Mouse (Mus musculus) heart, postnatal 0 days (tissue): ENCODE results near the gene Zmat3. TPM values are rescaled to one million over a fixed set of nuclear protein-coding genes. Genes with fewer than 3 reads are reported as not detected.

Experiments
- ATAC-seq: fragments of 200-750 bp; cut with Nextera tagmentation; 2 replicates; pipeline ENCODE4 v1.8.0; 2017; ENCODE audit warnings: low read depth, moderate number of reproducible peaks, moderate library complexity; ENCODE audit not compliant: insufficient read depth
- DNase-seq: peaks from one replicate; pipeline ENCODE4 v3.0.0-alpha.2; 2016; ENCODE audit warnings: low spot score
- H3K27ac ChIP-seq: fragments of 300-500 bp; sonication (generic); 2 replicates; pipeline ENCODE4 v1.5.1; 2014; ENCODE audit warnings: low read depth, mild to moderate bottlenecking
- H3K27me3 ChIP-seq: fragments of 300-500 bp; sonication (generic); 2 replicates; pipeline ENCODE4 v1.6.1; 2014; ENCODE audit warnings: low read length, mixed read lengths; ENCODE audit not compliant: control insufficient read depth, insufficient read depth
- H3K36me3 ChIP-seq: fragments of 300-500 bp; sonication (generic); replicated peaks from 2 replicates; pipeline ENCODE4 v1.6.1; 2014; ENCODE audit warnings: low read length, mixed read lengths; ENCODE audit not compliant: control insufficient read depth, insufficient read depth
- H3K4me1 ChIP-seq: fragments of 300-500 bp; sonication (generic); 2 replicates; pipeline ENCODE4 v1.6.1; 2014; ENCODE audit warnings: antibody characterized with exemption; ENCODE audit not compliant: control insufficient read depth, insufficient read depth
- H3K4me2 ChIP-seq: fragments of 300-500 bp; sonication (generic); 2 replicates; pipeline ENCODE4 v1.6.1; 2014; ENCODE audit warnings: low read depth, mild to moderate bottlenecking, low read length, moderate library complexity
- H3K4me3 ChIP-seq: fragments of 300-500 bp; sonication (generic); 2 replicates; pipeline ENCODE4 v1.5.1; 2014; ENCODE audit warnings: low read depth, low read length
- H3K9ac ChIP-seq: fragments of 300-500 bp; sonication (generic); replicated peaks from 2 replicates; pipeline ENCODE4 v1.6.1; 2014; ENCODE audit warnings: low read depth, low read length, mixed read lengths
- H3K9me3 ChIP-seq: fragments of 300-500 bp; sonication (generic); replicated peaks from 2 replicates; pipeline ENCODE4 v1.6.1; 2016; ENCODE audit warnings: low read length; ENCODE audit not compliant: control insufficient read depth
- CTCF ChIP-seq: IDR thresholded peaks from 2 replicates; pipeline ENCODE4 v1.5.1; 2016; ENCODE audit warnings: antibody characterized with exemption, control low read depth, low read depth
- EP300 ChIP-seq: IDR thresholded peaks from 2 replicates; pipeline ENCODE4 v1.6.1; 2016; ENCODE audit warnings: antibody characterized with exemption, low read depth
- WGBS: fragments of 180-500 bp; shearing (Covaris S2); extraction: QIAGEN DNeasy Blood & Tissue Kit; methylation state at CpG from one replicate; pipeline ENCODE4 v1.1.7; 2014; 5-methylcytosine and 5-hydroxymethylcytosine counted together
- polyA plus RNA-seq: library from polyadenylated mRNA; unstranded; fragments of >200 nt; fragmentation: Nextera tagmentation; extraction: Ambion mirVana; gene quantifications from 2 replicates; pipeline ENCODE4 v1.2.1, GENCODE M21; 2015
- total RNA-seq: library from RNA; depleted of rRNA; stranded (reverse); fragments of >200 nt; gene quantifications from 2 replicates; pipeline ENCODE4 v1.2.3, GENCODE M21; 2014; ENCODE audit warnings: low replicate concordance

Zmat3 gene
- total and polyA plus RNA-seq, 2 experiments from 2014 or later = 1.9 to 3.6 TPM

DNA sequence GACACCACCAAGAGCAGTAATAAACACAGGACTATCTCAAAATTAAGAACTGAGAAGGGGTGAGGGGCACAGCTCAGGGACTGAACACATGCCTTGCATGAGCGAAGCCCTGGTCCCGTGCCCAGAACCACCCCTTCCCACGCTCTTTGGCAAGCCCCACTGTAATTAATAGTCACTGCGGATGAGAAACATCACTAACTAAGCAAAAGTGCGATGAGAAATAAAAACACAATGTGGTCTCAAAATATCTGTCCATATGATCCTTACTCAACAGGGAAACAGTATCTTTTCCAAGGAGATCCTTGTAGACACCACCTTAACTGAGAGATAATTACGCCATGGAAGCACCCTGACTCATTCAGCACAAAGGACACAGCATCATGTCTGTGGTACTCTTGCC lies 17.9 kb downstream of the Zmat3 start:
- Histone ChIP-seq H3K4me3 (no peak overlapping the region), H3K27me3 (no peaks in the 10 kb centered on the region), H3K4me1 (no peaks in the 10 kb centered on the region), H3K36me3 (peaks cover 14% of the 10 kb centered on the region), H3K9me3 (no peaks in the 10 kb centered on the region), H3K9ac (no peak overlapping the region), H3K27ac (no peak overlapping the region), H3K4me2 (no peak overlapping the region)
- TF ChIP-seq CTCF = no peak
- no peak for TF ChIP-seq EP300
- ATAC-seq (no peak), DNase-seq (no peak)
- 83% methylated on average over 6 of the region's 6 CpGs for WGBS

DNA sequence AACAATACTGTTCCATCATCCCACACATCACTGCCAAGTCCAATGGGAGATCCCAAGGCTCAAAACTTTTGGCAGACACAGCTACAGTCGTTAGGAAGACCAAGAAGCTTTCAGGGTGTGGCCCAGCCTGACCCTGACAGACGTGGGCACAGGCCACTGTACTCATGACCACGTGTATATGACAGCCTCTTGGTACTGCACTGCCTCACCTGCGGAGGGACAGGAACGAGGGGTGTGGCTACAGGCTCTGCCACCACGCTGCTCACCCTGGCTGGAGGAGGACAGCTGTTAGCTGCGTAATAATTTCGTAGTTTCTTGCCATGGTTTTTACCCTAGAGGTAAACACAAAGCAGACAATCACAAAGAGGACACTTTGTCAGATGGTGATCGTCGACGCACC lies 20.6 kb downstream of the Zmat3 start:
- ATAC-seq (no peak), DNase-seq (no peak)
- H3K4me2 ChIP-seq = no peak overlapping the region
- no peak overlapping the region for H3K4me3 ChIP-seq
- H3K4me1 ChIP-seq = no peaks in the 10 kb centered on the region
- no peak overlapping the region for H3K27ac ChIP-seq
- TF ChIP-seq EP300 (no peak), CTCF (no peak)
- H3K36me3 ChIP-seq = peaks cover 25% of the 10 kb centered on the region; the same call in 1 of the 2 replicates
- H3K27me3 ChIP-seq = no peaks in the 10 kb centered on the region
- no peak overlapping the region for H3K9ac ChIP-seq
- no peaks in the 10 kb centered on the region for H3K9me3 ChIP-seq
- 80% methylated on average over 11 of the region's 11 CpGs for WGBS

DNA sequence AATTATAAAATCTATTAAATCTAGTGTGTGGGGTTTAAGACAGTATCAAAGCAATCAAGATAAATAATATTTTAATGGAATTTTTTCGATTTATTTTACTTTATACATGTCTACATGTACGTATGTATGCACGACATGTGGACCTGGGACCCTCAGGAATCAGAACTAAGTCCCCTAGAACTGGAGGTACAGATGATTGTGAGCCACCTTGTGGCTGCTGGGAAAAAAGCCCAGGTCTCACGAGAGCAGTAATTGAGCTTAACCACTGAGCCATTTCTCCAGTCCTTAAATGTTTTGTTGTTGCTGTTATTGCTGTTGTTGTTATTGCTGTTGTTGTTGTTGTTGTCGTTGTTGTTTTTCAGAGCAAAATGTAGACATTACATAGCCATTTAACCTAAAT lies 21.0 kb downstream of the Zmat3 start:
- Histone ChIP-seq H3K4me3 (no peak overlapping the region), H3K9ac (no peak overlapping the region), H3K27ac (no peak overlapping the region), H3K36me3 (peaks cover 25% of the 10 kb centered on the region; the same call in 1 of the 2 replicates), H3K9me3 (no peaks in the 10 kb centered on the region), H3K4me2 (no peak overlapping the region), H3K4me1 (no peaks in the 10 kb centered on the region), H3K27me3 (no peaks in the 10 kb centered on the region)
- ATAC-seq (no peak), DNase-seq (no peak)
- WGBS = 73% methylated on average over 5 of the region's 5 CpGs
- peak; percentile 28 for TF ChIP-seq CTCF
- TF ChIP-seq EP300 = no peak

DNA sequence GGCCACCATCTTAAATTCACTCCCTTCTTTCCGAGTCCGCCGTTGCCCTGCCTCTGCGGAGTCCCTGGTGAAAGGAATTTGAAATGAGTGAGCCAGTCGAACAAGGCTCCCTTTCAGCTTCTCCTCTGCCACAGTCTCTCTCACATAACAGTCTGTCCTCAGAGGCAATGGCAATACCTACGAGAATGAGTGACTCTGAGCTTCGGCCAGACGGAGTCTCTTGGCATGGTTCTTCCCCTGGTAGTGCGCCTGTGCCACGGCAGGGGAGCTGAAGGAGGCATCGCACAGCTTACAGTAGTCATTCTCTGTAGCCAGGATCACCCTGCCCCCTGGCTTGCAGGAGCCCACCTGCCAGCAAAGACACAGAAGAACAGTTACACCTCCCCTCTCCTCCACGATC lies 22.4 kb downstream of the Zmat3 start:
- no peak overlapping the region for H3K9ac ChIP-seq
- H3K36me3 ChIP-seq = peaks cover 25% of the 10 kb centered on the region; the same call in 1 of the 2 replicates
- 91% methylated on average over 12 of the region's 12 CpGs for WGBS
- H3K27me3 ChIP-seq = no peaks in the 10 kb centered on the region
- no peaks in the 10 kb centered on the region for H3K4me1 ChIP-seq
- H3K27ac ChIP-seq = no peak overlapping the region
- no peak overlapping the region for H3K4me2 ChIP-seq
- no peak overlapping the region for H3K4me3 ChIP-seq
- TF ChIP-seq CTCF (no peak), EP300 (no peak)
- no peak for DNase-seq
- no peaks in the 10 kb centered on the region for H3K9me3 ChIP-seq
- no peak for ATAC-seq

DNA sequence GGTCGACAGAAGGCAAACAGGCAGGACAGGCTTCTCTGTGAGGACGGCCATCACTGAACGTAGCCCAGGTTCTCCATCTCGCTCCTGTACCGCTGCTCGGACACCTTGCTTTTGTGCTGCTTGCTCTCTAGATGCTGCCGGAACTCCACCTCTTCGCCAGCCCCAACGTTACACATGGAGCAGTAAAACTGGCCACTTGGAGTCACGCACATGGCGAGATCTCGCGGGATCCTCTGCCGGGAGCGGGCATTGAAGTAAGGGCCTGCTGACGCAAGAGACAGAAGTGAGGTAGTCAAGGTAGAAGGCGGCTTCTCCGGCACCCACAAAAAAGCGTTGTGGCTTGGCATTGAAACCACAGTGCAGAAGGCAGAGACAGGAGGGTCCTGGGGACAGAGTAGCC lies 24.4 kb downstream of the Zmat3 start:
- Histone ChIP-seq H3K27me3 (no peaks in the 10 kb centered on the region), H3K4me2 (no peak overlapping the region), H3K9me3 (no peaks in the 10 kb centered on the region), H3K4me1 (peaks cover 7% of the 10 kb centered on the region; the same call in 1 of the 2 replicates), H3K36me3 (peaks cover 25% of the 10 kb centered on the region; the same call in 1 of the 2 replicates), H3K27ac (no peak overlapping the region), H3K9ac (no peak overlapping the region), H3K4me3 (no peak overlapping the region)
- ATAC-seq (no peak), DNase-seq (no peak)
- WGBS = 94% methylated on average over 19 of the region's 19 CpGs
- TF ChIP-seq EP300 (no peak), CTCF (no peak)

DNA sequence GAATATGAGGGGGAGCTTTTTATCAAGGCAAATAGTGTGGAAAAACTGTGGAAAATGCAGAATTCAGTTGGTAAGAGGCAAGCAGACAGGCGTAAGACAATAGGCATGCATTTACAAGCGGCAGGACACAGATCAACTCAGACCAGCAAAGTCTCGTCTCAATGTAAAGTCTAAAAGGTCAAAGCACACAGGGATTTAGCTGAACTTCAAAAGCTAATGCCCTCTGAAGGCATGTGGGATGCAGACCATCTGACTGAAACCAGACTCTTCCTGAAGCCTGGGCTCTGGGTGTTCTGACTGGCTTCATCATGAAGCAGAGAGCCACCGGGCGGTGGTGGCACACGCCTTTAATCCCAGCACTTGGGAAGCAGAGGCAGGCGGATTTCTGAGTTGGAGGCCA lies 27.6 kb downstream of the Zmat3 start:
- no peak for DNase-seq
- Histone ChIP-seq H3K27me3 (no peaks in the 10 kb centered on the region), H3K9ac (no peak overlapping the region), H3K9me3 (no peaks in the 10 kb centered on the region), H3K4me2 (no peak overlapping the region), H3K4me3 (no peak overlapping the region), H3K4me1 (peaks cover 19% of the 10 kb centered on the region), H3K36me3 (peaks cover 11% of the 10 kb centered on the region; the same call in 1 of the 2 replicates), H3K27ac (peak overlapping the region; percentile 19; the same call in 1 of the 2 replicates)
- ATAC-seq = no peak
- WGBS = 89% methylated on average over 7 of the region's 7 CpGs
- TF ChIP-seq EP300 = no peak
- no peak for TF ChIP-seq CTCF
